Mouse (Mus musculus): ENCODE data around the gene Aipl1.

GRCm38 (mm10) chr11:72072331-72072905 is 35.1 kb upstream of the Aipl1 start:
- TF ChIP-seq CTCF (IDR thresholded peaks at IDR 0.05; ENCODE audit: control insufficient read depth, insufficient read depth, low read length) (no peak), POLR2A (IDR thresholded peaks at IDR 0.05; ENCODE audit: borderline replicate concordance, control insufficient read depth, low read depth, low read length) (no peak)

All from bone marrow, adult 2 months (tissue).